Mouse (Mus musculus): ENCODE measurements around the gene Tnpo2. TPM values are rescaled to one million over a fixed set of nuclear protein-coding genes. Genes with fewer than 3 reads are reported as not detected.

The Tnpo2 gene
- polyA plus RNA-seq, 1 experiment from 2014 or later = 41.0 TPM

DNA sequence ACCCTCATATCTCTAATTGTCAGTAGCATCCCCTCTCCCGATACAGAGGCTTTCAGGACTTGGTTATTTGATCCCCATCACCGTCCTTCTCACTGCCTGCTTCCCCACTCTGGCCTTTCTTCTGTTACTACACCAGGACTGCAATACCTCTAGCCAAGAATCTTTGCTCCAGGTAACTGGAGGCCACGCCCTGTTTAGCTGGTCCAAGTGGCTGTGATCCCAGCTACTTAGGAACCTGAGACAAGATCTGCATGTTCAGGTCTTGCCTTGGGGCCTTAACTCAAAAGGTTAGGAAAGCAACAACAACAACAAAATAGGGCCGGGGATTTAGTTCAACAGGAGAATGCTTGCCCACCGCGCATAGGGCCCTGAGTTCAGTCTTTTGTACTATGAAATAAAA is 6.9 kb downstream of the Tnpo2 start:
- peaks cover 4% of the 10 kb centered on the region for H3K4me1 ChIP-seq (ENCODE audit: control insufficient read depth, insufficient read depth, low read length)
- H3K4me2 ChIP-seq (ENCODE audit: low read length) = no peak overlapping the region
- ATAC-seq (ENCODE audit: low FRiP score, low TSS enrichment) (no peak), DNase-seq (no peak)
- WGBS = 95% methylated on average over 6 of the region's 6 CpGs
- H3K4me3 ChIP-seq (replicated peaks; ENCODE audit: low read depth, low read length) = no peak overlapping the region
- no peaks in the 10 kb centered on the region for H3K9me3 ChIP-seq (ENCODE audit: control insufficient read depth, low read length)
- no peak overlapping the region for H3K9ac ChIP-seq (replicated peaks; ENCODE audit: low read length)
- no peak overlapping the region for H3K27ac ChIP-seq (replicated peaks; ENCODE audit: low read depth, low read length)
- H3K36me3 ChIP-seq (ENCODE audit: control insufficient read depth, insufficient read depth, low read length) = peaks cover 83% of the 10 kb centered on the region
- H3K27me3 ChIP-seq (ENCODE audit: control insufficient read depth, insufficient read depth, low read length) = no peaks in the 10 kb centered on the region

DNA sequence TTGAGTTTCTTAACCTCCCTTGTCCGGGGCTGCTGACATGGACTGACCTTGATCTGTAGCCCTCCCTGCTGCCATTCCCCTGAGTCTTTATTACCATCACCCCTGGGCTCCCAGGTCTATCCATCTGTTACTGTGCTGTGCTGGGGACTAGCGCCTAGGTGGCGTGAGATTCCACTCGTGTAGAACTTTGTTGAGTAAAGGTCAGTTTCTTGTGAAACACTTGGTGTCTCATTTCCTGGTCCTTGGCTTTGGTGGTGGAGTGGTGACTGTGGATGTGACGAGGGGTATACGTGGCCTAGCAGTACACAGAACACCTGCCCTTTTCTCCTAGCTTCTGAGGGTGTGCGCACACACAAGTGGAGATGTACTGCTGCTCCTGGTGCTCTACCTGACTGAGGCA is 20.7 kb downstream of the Tnpo2 start:
- Histone ChIP-seq H3K9me3 (ENCODE audit: control insufficient read depth, low read length) (no peaks in the 10 kb centered on the region), H3K9ac (replicated peaks; ENCODE audit: low read length) (no peak overlapping the region), H3K4me1 (ENCODE audit: control insufficient read depth, insufficient read depth, low read length) (peaks cover 17% of the 10 kb centered on the region), H3K27me3 (ENCODE audit: control insufficient read depth, insufficient read depth, low read length) (no peaks in the 10 kb centered on the region), H3K27ac (replicated peaks; ENCODE audit: low read depth, low read length) (no peak overlapping the region), H3K4me3 (replicated peaks; ENCODE audit: low read depth, low read length) (no peak overlapping the region), H3K36me3 (ENCODE audit: control insufficient read depth, insufficient read depth, low read length) (peaks cover 50% of the 10 kb centered on the region), H3K4me2 (ENCODE audit: low read length) (no peak overlapping the region)
- DNase-seq (no peak), ATAC-seq (ENCODE audit: low FRiP score, low TSS enrichment) (no peak)
- WGBS = 88% methylated on average over 7 of the region's 7 CpGs

DNA sequence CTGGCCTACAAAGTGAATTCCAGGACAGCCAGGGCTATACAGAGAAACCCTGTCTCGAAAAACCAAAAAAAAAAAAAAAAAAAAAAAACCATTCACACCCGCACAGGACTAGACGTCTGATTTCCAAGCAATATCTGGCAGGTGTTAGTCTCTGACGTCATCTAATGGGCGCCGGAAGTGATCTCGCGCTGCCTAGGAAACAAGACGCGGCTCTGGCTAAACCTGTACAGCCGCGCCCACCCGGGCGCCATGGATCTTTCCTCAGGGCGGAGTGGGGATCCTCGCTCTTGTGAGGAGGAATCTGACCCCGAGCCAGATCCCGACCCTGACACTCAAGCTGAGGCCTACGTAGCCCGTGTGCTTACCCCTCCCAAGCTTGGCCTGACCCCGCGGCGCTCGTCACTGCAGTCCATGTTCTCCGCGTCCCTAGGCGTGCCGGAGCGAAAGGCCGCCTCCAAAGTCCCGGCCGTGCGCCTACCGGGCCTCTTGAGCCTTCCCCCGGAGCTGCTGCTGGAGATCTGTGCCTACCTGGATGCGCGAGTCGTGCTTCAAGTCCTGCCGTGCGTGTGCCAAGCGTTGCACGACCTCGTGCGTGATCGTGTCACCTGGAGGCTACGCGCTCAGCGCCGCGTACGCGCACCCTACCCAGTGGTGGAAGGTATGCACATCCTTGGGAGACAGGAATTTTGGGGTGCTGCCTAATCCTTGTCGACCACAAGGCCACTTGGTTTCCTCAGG is 23.3 kb downstream of the Tnpo2 start, which contains the start of gene Fbxw9:
TSS of gene Fbxw9 (plus strand) at position 177 of the 738 bp plus-strand sequence.
- DNase-seq (peak; percentile 98), ATAC-seq (ENCODE audit: low FRiP score, low TSS enrichment) (peak; percentile 91)
- H3K4me2 ChIP-seq (ENCODE audit: low read length) = peak within 1 kb of the TSS; percentile 92
- H3K27ac ChIP-seq (replicated peaks; ENCODE audit: low read depth, low read length) = peak within 1 kb of the TSS; percentile 60
- H3K9me3 ChIP-seq (ENCODE audit: control insufficient read depth, low read length) = no peaks in the 10 kb centered on the region
- H3K27me3 ChIP-seq (ENCODE audit: control insufficient read depth, insufficient read depth, low read length) = no peaks in the 10 kb centered on the region
- H3K36me3 ChIP-seq (ENCODE audit: control insufficient read depth, insufficient read depth, low read length) = peaks cover 24% of the 10 kb centered on the region
- peak within 1 kb of the TSS; percentile 76 for H3K9ac ChIP-seq (replicated peaks; ENCODE audit: low read length)
- peaks cover 17% of the 10 kb centered on the region for H3K4me1 ChIP-seq (ENCODE audit: control insufficient read depth, insufficient read depth, low read length)
- WGBS = under 1% methylated on average over 52 of the region's 53 CpGs
- peak within 1 kb of the TSS; percentile 91 for H3K4me3 ChIP-seq (replicated peaks; ENCODE audit: low read depth, low read length)

DNA sequence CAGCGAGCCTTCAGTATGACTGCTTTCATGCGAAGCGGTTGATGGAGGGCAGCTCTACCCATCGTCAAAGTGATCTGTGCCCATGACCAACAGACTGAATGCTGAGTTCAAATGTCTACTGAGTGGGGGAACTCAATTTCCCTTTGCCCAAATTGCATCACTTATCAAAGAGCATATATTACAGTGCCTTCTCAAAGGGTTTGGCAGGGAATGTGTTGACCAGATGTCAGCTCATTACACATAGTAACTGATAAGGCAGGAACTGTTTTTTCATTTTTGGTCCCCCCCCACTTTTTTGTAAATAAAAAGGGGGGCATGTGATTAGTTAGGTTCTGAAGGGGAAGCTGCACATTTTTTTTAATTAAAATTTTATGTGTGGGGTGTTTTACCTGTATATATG is 25.9 kb downstream of the Tnpo2 start:
- Histone ChIP-seq H3K4me3 (replicated peaks; ENCODE audit: low read depth, low read length) (no peak overlapping the region), H3K36me3 (ENCODE audit: control insufficient read depth, insufficient read depth, low read length) (peaks cover 30% of the 10 kb centered on the region), H3K27me3 (ENCODE audit: control insufficient read depth, insufficient read depth, low read length) (no peaks in the 10 kb centered on the region), H3K9ac (replicated peaks; ENCODE audit: low read length) (no peak overlapping the region), H3K4me1 (ENCODE audit: control insufficient read depth, insufficient read depth, low read length) (peaks cover 17% of the 10 kb centered on the region), H3K27ac (replicated peaks; ENCODE audit: low read depth, low read length) (no peak overlapping the region), H3K4me2 (ENCODE audit: low read length) (no peak overlapping the region), H3K9me3 (ENCODE audit: control insufficient read depth, low read length) (no peaks in the 10 kb centered on the region)
- 96% methylated on average over 4 of the region's 4 CpGs for WGBS
- no peak for ATAC-seq (ENCODE audit: low FRiP score, low TSS enrichment)
- no peak for DNase-seq

DNA sequence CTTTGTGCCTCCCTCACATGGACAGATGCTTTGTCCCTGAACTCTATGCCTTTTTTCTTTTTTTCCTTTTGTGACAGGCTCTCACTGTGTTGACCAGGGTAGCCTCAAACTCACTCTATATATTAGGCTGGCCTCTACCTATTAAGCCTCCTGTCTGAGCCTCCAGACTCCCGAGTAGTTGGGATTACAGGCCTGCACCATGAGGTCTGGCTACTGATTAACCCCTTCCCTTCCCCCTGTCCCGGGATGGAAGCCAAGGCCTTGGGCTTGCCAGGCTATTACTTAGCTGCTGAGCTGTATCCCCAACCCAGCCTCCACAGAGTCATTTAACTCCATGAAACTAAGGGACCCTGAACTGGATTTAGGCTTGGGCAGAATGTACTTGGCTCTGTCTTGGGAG is 28.5 kb downstream of the Tnpo2 start:
- Histone ChIP-seq H3K27me3 (ENCODE audit: control insufficient read depth, insufficient read depth, low read length) (no peaks in the 10 kb centered on the region), H3K4me2 (ENCODE audit: low read length) (no peak overlapping the region), H3K9me3 (ENCODE audit: control insufficient read depth, low read length) (no peaks in the 10 kb centered on the region), H3K4me3 (replicated peaks; ENCODE audit: low read depth, low read length) (no peak overlapping the region), H3K27ac (replicated peaks; ENCODE audit: low read depth, low read length) (no peak overlapping the region), H3K9ac (replicated peaks; ENCODE audit: low read length) (no peak overlapping the region), H3K36me3 (ENCODE audit: control insufficient read depth, insufficient read depth, low read length) (peaks cover 38% of the 10 kb centered on the region), H3K4me1 (ENCODE audit: control insufficient read depth, insufficient read depth, low read length) (peaks cover 17% of the 10 kb centered on the region)
- DNase-seq = no peak
- ATAC-seq (ENCODE audit: low FRiP score, low TSS enrichment) = no peak
- 47% methylated on average over 2 of the region's 2 CpGs for whole genome bisulfite sequencing

DNA sequence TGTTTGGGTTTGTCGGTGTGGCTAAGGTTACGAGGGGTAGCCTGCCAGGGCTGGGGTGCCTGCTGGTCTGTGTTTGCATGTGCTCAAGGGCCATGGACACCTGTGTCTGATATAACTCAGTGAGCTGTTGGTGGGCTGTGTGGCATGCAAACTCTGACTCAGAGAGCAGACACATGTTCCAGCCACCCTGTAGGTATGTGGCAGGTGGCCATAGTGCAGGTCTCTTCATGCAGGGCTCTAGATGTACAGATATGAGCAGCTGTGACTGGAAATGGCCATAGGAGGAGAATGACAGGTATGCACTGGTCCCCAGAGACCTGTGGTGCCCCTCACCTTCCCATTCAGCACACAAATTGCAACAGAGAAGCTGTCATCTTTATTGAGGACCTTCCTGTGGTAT is 30.4 kb downstream of the Tnpo2 start:
- Histone ChIP-seq H3K4me2 (ENCODE audit: low read length) (no peak overlapping the region), H3K9ac (replicated peaks; ENCODE audit: low read length) (no peak overlapping the region)
- no peak for ATAC-seq (ENCODE audit: low FRiP score, low TSS enrichment)

DNA sequence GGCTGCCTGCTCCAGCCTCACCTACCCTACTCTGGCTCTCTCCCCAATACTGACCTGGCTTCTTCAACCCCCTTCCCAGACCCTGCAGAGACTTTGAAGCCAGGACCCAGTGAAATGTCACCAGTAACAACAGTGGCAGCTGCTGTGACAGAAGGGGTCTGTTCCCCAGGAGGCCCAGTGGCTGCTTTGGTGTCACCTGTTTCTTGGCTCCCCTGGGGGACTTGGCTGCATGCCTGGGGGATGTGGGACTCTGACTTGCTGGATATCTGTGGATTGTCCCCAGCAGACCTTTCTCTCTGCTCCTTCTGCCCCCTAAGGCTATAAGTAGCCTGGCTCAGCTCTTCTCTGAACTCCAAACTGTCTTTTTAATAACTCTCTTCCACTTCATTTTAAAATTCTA is 31.3 kb downstream of the Tnpo2 start, which contains the start of gene Gm5741:
TSS of gene Gm5741 (minus strand) at position 1 of the 400 bp plus-strand sequence.
- ATAC-seq (ENCODE audit: low FRiP score, low TSS enrichment) (no peak), DNase-seq (no peak)
- Histone ChIP-seq H3K4me2 (ENCODE audit: low read length) (no peak within 1 kb of the TSS), H3K27me3 (ENCODE audit: control insufficient read depth, insufficient read depth, low read length) (no peaks in the 10 kb centered on the region), H3K36me3 (ENCODE audit: control insufficient read depth, insufficient read depth, low read length) (peaks cover 35% of the 10 kb centered on the region), H3K9me3 (ENCODE audit: control insufficient read depth, low read length) (no peaks in the 10 kb centered on the region), H3K4me3 (replicated peaks; ENCODE audit: low read depth, low read length) (no peak within 1 kb of the TSS), H3K27ac (replicated peaks; ENCODE audit: low read depth, low read length) (no peak within 1 kb of the TSS), H3K4me1 (ENCODE audit: control insufficient read depth, insufficient read depth, low read length) (peaks cover 11% of the 10 kb centered on the region), H3K9ac (replicated peaks; ENCODE audit: low read length) (no peak within 1 kb of the TSS)

More for the DNA sequence above, 30.4 kb downstream of the Tnpo2 start:
- Histone ChIP-seq H3K27ac (replicated peaks; ENCODE audit: low read depth, low read length) (no peak overlapping the region), H3K36me3 (ENCODE audit: control insufficient read depth, insufficient read depth, low read length) (peaks cover 35% of the 10 kb centered on the region), H3K27me3 (ENCODE audit: control insufficient read depth, insufficient read depth, low read length) (no peaks in the 10 kb centered on the region), H3K4me3 (replicated peaks; ENCODE audit: low read depth, low read length) (no peak overlapping the region), H3K9me3 (ENCODE audit: control insufficient read depth, low read length) (no peaks in the 10 kb centered on the region), H3K4me1 (ENCODE audit: control insufficient read depth, insufficient read depth, low read length) (peaks cover 7% of the 10 kb centered on the region)
- WGBS = 90% methylated on average over 2 of the region's 2 CpGs
- DNase-seq = no peak

DNA sequence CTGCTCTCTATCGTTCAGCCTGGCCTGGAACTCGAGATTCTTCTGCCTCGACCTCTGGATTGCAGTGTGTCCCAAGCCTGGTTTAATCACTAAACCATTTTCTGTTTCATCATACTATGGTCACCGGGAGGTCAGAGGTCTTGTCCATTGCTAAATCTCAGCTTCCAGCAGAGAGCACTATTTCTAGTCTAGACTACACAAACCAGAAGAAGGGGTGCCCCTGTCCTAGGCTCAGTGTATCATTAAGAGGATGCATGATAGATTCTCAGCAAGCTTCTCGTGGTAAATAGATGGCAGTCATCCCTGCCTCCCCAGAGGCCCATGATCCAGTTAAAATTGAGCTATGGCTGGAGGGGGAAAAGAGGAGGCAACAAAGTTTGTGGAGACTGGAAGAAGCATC is 34.3 kb downstream of the Tnpo2 start:
- Histone ChIP-seq H3K9me3 (ENCODE audit: control insufficient read depth, low read length) (no peaks in the 10 kb centered on the region), H3K27ac (replicated peaks; ENCODE audit: low read depth, low read length) (peak overlapping the region; percentile 91), H3K4me1 (ENCODE audit: control insufficient read depth, insufficient read depth, low read length) (peaks cover 11% of the 10 kb centered on the region), H3K4me2 (ENCODE audit: low read length) (peak overlapping the region; percentile 75), H3K4me3 (replicated peaks; ENCODE audit: low read depth, low read length) (peak overlapping the region; percentile 91), H3K27me3 (ENCODE audit: control insufficient read depth, insufficient read depth, low read length) (no peaks in the 10 kb centered on the region), H3K9ac (replicated peaks; ENCODE audit: low read length) (peak overlapping the region; percentile 70; the same call in 1 of the 2 replicates), H3K36me3 (ENCODE audit: control insufficient read depth, insufficient read depth, low read length) (peaks cover 55% of the 10 kb centered on the region)
- 81% methylated on average over 5 of the region's 5 CpGs for WGBS
- DNase-seq = no peak
- no peak for ATAC-seq (ENCODE audit: low FRiP score, low TSS enrichment)

All from midbrain, embryonic 14.5 days (tissue).